Mouse (Mus musculus): Measurements from ENCODE around the gene Ralgps2. TPM values are rescaled to one million over a fixed set of nuclear protein-coding genes. Genes with fewer than 3 reads are reported as not detected.
A peak's percentile ranks its signal among the peaks of the same experiment; 100 is the strongest.

Gene Ralgps2
- polyA plus RNA-seq, 1 experiment from 2014 or later: 96.8 TPM

- no peaks in the 10 kb centered on the region for H3K9me3 ChIP-seq (replicated peaks)
- WGBS: 57% methylated on average over 4 of the region's 4 CpGs
- no peak within 1 kb of the TSS for H3K4me3 ChIP-seq
- DNase-seq (ENCODE audit: low spot score): no peak
- 0 out of 2 replicates have a peak within 1 kb of the TSS, but pooled peaks have one; percentile 14 for H3K27ac ChIP-seq (replicated peaks)
- peaks cover 15% of the 10 kb centered on the region for H3K4me1 ChIP-seq
- no peaks in the 10 kb centered on the region for H3K27me3 ChIP-seq (ENCODE audit: low read depth, poor library complexity, severe bottlenecking)
- H3K36me3 ChIP-seq: no peaks in the 10 kb centered on the region
These were observed 101.2 kb downstream of the Ralgps2 start, which contains the start of gene Angptl1 for GRCm38 (mm10) chr1:156838177-156838576. Gene Angptl1 (plus strand): TSS chr1:156838562.

DNA sequence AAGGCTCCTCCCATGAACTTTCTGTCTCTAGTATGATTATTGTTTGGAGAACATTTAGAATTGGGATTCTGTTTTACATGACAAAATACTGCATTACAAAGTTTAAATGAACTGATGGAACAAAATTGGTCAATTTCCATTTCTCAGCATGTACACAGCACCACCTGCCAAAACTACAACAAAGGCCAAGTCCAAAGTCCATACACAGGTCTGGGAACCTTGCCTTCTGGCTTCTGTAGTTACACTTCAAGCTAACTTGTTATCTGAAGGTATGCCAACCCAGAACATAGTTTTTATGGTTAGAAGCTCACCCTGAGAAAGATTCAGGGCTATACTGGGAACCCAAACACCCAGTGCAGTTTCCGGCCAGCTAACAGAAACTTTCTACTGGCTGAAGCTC, 120.2 kb downstream of the Ralgps2 start:
- Histone ChIP-seq H3K9me3 (replicated peaks) (no peaks in the 10 kb centered on the region), H3K4me3 (no peak overlapping the region), H3K27me3 (ENCODE audit: low read depth, poor library complexity, severe bottlenecking) (no peaks in the 10 kb centered on the region), H3K4me1 (no peaks in the 10 kb centered on the region; the same call in 1 of the 2 replicates), H3K36me3 (peaks cover 72% of the 10 kb centered on the region), H3K27ac (replicated peaks) (no peak overlapping the region)
- 94% methylated on average over 1 of the region's 1 CpGs for WGBS
- no peak for DNase-seq (ENCODE audit: low spot score)

DNA sequence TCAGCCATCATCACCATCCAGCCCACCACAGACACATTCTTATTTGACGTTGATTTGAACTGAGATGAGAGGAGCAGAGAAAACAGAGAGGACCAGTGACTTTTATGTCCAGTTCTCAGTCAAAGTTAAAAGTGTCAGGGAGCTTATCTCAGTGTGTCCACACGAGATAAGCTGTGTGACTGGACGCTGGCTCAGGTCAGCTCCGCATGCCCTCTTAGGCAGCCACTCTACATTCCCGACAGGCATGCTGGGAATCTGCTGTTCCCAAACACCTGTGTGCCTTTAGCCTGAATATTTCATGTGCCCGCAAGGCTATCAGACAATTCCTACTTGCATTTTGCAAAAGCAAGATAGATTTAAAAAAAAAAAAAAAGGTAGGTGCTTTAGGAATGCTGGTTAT, 125.9 kb downstream of the Ralgps2 start:
- Histone ChIP-seq H3K36me3 (peaks cover 64% of the 10 kb centered on the region), H3K27ac (replicated peaks) (no peak overlapping the region), H3K4me1 (peaks cover 8% of the 10 kb centered on the region; the same call in 1 of the 2 replicates), H3K27me3 (ENCODE audit: low read depth, poor library complexity, severe bottlenecking) (no peaks in the 10 kb centered on the region), H3K4me3 (no peak overlapping the region), H3K9me3 (replicated peaks) (no peaks in the 10 kb centered on the region)
- no peak for DNase-seq (ENCODE audit: low spot score)
- 76% methylated on average over 6 of the region's 6 CpGs for WGBS

DNA sequence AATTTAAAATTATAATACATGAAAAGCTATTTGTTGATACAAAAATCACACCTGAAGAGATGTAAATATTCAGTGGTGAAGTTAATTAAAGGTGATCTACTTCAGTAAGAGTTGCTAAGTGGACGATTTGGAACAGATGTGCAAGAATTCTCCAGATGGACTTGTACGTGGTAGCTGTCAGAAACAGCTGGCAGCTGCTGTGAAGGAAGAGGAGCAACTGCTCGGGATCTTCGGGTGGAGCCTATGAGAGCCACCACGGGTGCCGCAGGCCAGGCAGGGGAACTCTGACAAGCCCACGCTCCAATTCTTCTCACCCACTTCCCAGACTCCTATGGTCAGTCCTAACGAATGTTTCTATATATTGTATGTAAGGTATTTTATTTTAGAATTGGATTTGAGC, 126.7 kb downstream of the Ralgps2 start:
- WGBS: 82% methylated on average over 8 of the region's 8 CpGs
- Histone ChIP-seq H3K27ac (replicated peaks) (no peak overlapping the region), H3K4me3 (no peak overlapping the region), H3K27me3 (ENCODE audit: low read depth, poor library complexity, severe bottlenecking) (no peaks in the 10 kb centered on the region), H3K4me1 (peaks cover 8% of the 10 kb centered on the region; the same call in 1 of the 2 replicates), H3K9me3 (replicated peaks) (no peaks in the 10 kb centered on the region), H3K36me3 (peaks cover 58% of the 10 kb centered on the region)
- no peak for DNase-seq (ENCODE audit: low spot score)

- WGBS: 87% methylated on average over 7 of the region's 7 CpGs
- Histone ChIP-seq H3K36me3 (peaks cover 51% of the 10 kb centered on the region), H3K27ac (replicated peaks) (no peak overlapping the region), H3K4me3 (no peak overlapping the region), H3K4me1 (peaks cover 8% of the 10 kb centered on the region; the same call in 1 of the 2 replicates), H3K9me3 (replicated peaks) (no peaks in the 10 kb centered on the region), H3K27me3 (ENCODE audit: low read depth, poor library complexity, severe bottlenecking) (no peaks in the 10 kb centered on the region)
- DNase-seq (ENCODE audit: low spot score): no peak
These were observed 127.5 kb downstream of the Ralgps2 start for GRCm38 (mm10) chr1:156811928-156812327.

DNA sequence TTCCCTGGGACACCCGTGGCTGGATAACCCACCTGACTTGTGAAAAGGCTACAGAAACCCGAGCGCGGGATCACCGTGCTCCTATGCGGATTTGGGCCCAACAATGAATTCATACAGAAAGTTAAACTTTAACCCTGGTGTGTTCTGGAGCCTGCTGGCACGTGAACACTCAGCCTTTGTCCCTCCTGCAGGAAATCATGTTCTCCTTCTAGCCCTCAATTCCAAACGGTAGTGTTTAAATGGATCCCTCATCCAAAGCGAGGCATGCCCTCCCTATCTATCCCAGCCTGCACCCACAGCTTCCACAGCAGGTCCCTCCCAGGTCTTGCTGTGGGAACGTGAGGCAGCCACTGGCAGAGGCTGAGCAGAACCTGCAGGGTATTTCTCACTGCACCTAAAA, 131.1 kb downstream of the Ralgps2 start:
- no peak for DNase-seq (ENCODE audit: low spot score)
- H3K4me3 ChIP-seq: no peak overlapping the region
- no peaks in the 10 kb centered on the region for H3K4me1 ChIP-seq
- H3K9me3 ChIP-seq (replicated peaks): no peaks in the 10 kb centered on the region
- H3K27ac ChIP-seq (replicated peaks): no peak overlapping the region
- 88% methylated on average over 10 of the region's 10 CpGs for WGBS
- H3K27me3 ChIP-seq (ENCODE audit: low read depth, poor library complexity, severe bottlenecking): no peaks in the 10 kb centered on the region
- H3K36me3 ChIP-seq: peaks cover 36% of the 10 kb centered on the region

- WGBS: 82% methylated on average over 6 of the region's 6 CpGs
- Histone ChIP-seq H3K9me3 (replicated peaks) (no peaks in the 10 kb centered on the region), H3K4me3 (no peak overlapping the region), H3K27ac (replicated peaks) (no peak overlapping the region), H3K27me3 (ENCODE audit: low read depth, poor library complexity, severe bottlenecking) (no peaks in the 10 kb centered on the region), H3K36me3 (peaks cover 3% of the 10 kb centered on the region; the same call in 1 of the 2 replicates), H3K4me1 (peaks cover 2% of the 10 kb centered on the region; the same call in 1 of the 2 replicates)
- DNase-seq (ENCODE audit: low spot score): no peak
These were observed 138.2 kb downstream of the Ralgps2 start for GRCm38 (mm10) chr1:156801276-156801675.

GRCm38 (mm10) chr1:156796251-156796650, 143.2 kb downstream of the Ralgps2 start:
- 69% methylated on average over 9 of the region's 9 CpGs for WGBS
- H3K36me3 ChIP-seq: no peaks in the 10 kb centered on the region
- H3K4me1 ChIP-seq: peaks cover 7% of the 10 kb centered on the region
- no peak overlapping the region for H3K4me3 ChIP-seq
- DNase-seq (ENCODE audit: low spot score): no peak
- no peak overlapping the region for H3K27ac ChIP-seq (replicated peaks)
- peaks cover 42% of the 10 kb centered on the region for H3K27me3 ChIP-seq (ENCODE audit: low read depth, poor library complexity, severe bottlenecking)
- no peaks in the 10 kb centered on the region for H3K9me3 ChIP-seq (replicated peaks)

- 9% methylated on average over 5 of the region's 5 CpGs for WGBS
- Histone ChIP-seq H3K9me3 (replicated peaks) (no peaks in the 10 kb centered on the region), H3K4me3 (no peak overlapping the region), H3K4me1 (peaks cover 53% of the 10 kb centered on the region), H3K27ac (replicated peaks) (peak overlapping the region; percentile 34), H3K36me3 (no peaks in the 10 kb centered on the region), H3K27me3 (ENCODE audit: low read depth, poor library complexity, severe bottlenecking) (peaks cover 87% of the 10 kb centered on the region)
- peak; percentile 59 for DNase-seq (ENCODE audit: low spot score)
These were observed 149.5 kb downstream of the Ralgps2 start for GRCm38 (mm10) chr1:156789844-156790490.

DNA sequence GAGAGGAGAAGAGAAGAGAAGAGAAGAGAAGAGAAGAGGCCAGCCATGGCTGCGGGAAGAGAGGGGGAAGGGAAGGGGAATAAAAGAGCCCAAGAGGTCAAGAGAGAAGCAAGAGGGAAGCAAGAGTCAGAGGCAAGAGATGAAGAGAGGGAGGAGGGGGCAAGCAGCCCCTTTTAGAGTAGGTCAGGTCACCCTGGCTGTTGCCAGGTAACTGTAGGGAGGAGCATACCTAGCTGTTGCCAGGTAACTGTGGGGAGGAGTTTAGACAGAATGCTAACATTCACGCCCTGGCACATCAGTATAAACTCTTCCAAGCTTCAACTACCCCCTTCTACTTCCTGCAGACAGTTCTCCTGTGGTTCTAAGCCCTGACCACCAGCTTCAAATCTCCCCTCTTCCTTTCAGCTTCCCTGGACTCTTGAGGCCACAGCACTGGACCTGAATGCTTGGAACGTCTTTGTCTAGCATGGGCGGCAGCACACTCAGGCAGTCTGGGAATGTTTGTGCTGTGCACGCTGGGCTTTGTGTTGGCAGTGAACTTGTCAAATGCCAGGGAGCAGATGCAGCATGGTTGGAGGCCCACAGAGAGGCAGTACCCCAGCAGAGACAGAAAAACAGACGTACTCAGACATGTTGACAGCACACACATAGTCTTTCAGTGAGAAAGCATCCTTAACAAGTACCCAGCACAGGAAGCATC, 152.1 kb downstream of the Ralgps2 start:
- Histone ChIP-seq H3K27ac (replicated peaks) (peak overlapping the region; percentile 63), H3K4me3 (no peak overlapping the region), H3K4me1 (peaks cover 76% of the 10 kb centered on the region), H3K27me3 (ENCODE audit: low read depth, poor library complexity, severe bottlenecking) (peaks cover 93% of the 10 kb centered on the region), H3K36me3 (no peaks in the 10 kb centered on the region), H3K9me3 (replicated peaks) (no peaks in the 10 kb centered on the region)
- DNase-seq (ENCODE audit: low spot score): peak; percentile 47
- WGBS: 35% methylated on average over 6 of the region's 6 CpGs

DNA sequence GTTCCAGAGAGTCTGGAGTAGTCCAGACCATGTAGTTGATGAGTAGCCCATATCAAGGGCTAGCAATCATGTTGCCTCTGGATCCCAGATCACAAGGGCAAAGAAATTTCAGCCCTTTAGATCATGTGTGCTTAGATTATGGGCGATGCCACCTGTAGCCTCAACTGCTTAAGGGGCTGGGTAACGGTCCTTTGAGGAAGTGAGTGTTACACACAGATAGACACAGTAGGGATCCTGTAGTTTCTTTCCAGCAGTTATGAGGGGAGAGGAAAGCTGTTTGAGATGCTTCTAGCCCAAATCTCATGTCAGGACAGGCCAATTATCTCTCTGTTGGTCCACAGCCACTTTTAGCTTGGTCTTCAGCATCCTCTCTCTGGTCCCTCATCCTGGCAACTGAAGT, 153.4 kb downstream of the Ralgps2 start:
- H3K9me3 ChIP-seq (replicated peaks): no peaks in the 10 kb centered on the region
- no peak overlapping the region for H3K4me3 ChIP-seq
- H3K27me3 ChIP-seq (ENCODE audit: low read depth, poor library complexity, severe bottlenecking): peaks cover 84% of the 10 kb centered on the region
- no peak overlapping the region for H3K27ac ChIP-seq (replicated peaks)
- 90% methylated on average over 2 of the region's 2 CpGs for WGBS
- H3K36me3 ChIP-seq: no peaks in the 10 kb centered on the region
- H3K4me1 ChIP-seq: peaks cover 89% of the 10 kb centered on the region
- no peak for DNase-seq (ENCODE audit: low spot score)

GRCm38 (mm10) chr1:156784974-156785373, 154.5 kb downstream of the Ralgps2 start:
- WGBS: 91% methylated on average over 10 of the region's 10 CpGs
- H3K4me3 ChIP-seq: no peak overlapping the region
- no peaks in the 10 kb centered on the region for H3K9me3 ChIP-seq (replicated peaks)
- DNase-seq (ENCODE audit: low spot score): no peak
- H3K27me3 ChIP-seq (ENCODE audit: low read depth, poor library complexity, severe bottlenecking): peaks cover 84% of the 10 kb centered on the region
- no peak overlapping the region for H3K27ac ChIP-seq (replicated peaks)
- H3K36me3 ChIP-seq: no peaks in the 10 kb centered on the region
- peaks cover 92% of the 10 kb centered on the region for H3K4me1 ChIP-seq

- no peak overlapping the region for H3K27ac ChIP-seq (replicated peaks)
- H3K36me3 ChIP-seq: no peaks in the 10 kb centered on the region
- no peak overlapping the region for H3K4me3 ChIP-seq
- DNase-seq (ENCODE audit: low spot score): no peak
- peaks cover 92% of the 10 kb centered on the region for H3K4me1 ChIP-seq
- H3K9me3 ChIP-seq (replicated peaks): no peaks in the 10 kb centered on the region
- H3K27me3 ChIP-seq (ENCODE audit: low read depth, poor library complexity, severe bottlenecking): peaks cover 86% of the 10 kb centered on the region
- WGBS: 52% methylated on average over 5 of the region's 5 CpGs
These were observed 155.3 kb downstream of the Ralgps2 start for GRCm38 (mm10) chr1:156784116-156784515.
